Mouse (Mus musculus): ENCODE data around the gene Thbd. TPM values are rescaled to one million over a fixed set of nuclear protein-coding genes. Genes with fewer than 3 reads are reported as not detected.

The Thbd gene
- polyA plus RNA-seq, 1 experiment from 2014 or later: 13.4 TPM

- no peak overlapping the region for H3K4me3 ChIP-seq
- ATAC-seq (ENCODE audit: low FRiP score): peak; percentile 40; the same call in 1 of the 2 replicates
- H3K4me2 ChIP-seq (replicated peaks): 0 out of 2 replicates have a peak overlapping the region, but pooled peaks have one; percentile 6
- no peak overlapping the region for H3K9ac ChIP-seq
- H3K9me3 ChIP-seq (replicated peaks): no peaks in the 10 kb centered on the region
- no peaks in the 10 kb centered on the region for H3K36me3 ChIP-seq
- no peaks in the 10 kb centered on the region for H3K27me3 ChIP-seq
- 0 out of 2 replicates have a peak, but pooled peaks cover 3% of the 10 kb centered on the region for H3K4me1 ChIP-seq
- 77% methylated on average over 4 of the region's 4 CpGs for WGBS
- no peak overlapping the region for H3K27ac ChIP-seq
Measured at GRCm38 (mm10) chr2:148442172-148442571, 34.2 kb upstream of the Thbd start.

- Histone ChIP-seq H3K4me3 (no peak overlapping the region), H3K4me2 (replicated peaks) (no peak overlapping the region), H3K27me3 (no peaks in the 10 kb centered on the region), H3K9ac (no peak overlapping the region), H3K27ac (no peak overlapping the region), H3K4me1 (0 out of 2 replicates have a peak, but pooled peaks cover 3% of the 10 kb centered on the region), H3K9me3 (replicated peaks) (no peaks in the 10 kb centered on the region), H3K36me3 (no peaks in the 10 kb centered on the region)
- ATAC-seq (ENCODE audit: low FRiP score): no peak
- WGBS: 79% methylated on average over 10 of the region's 10 CpGs
Measured at GRCm38 (mm10) chr2:148441421-148441820, 33.4 kb upstream of the Thbd start.

GRCm38 (mm10) chr2:148439691-148440276 lies 31.8 kb upstream of the Thbd start:
- Histone ChIP-seq H3K4me3 (no peak overlapping the region), H3K4me1 (0 out of 2 replicates have a peak, but pooled peaks cover 3% of the 10 kb centered on the region), H3K4me2 (replicated peaks) (no peak overlapping the region), H3K27ac (no peak overlapping the region), H3K9ac (no peak overlapping the region), H3K36me3 (no peaks in the 10 kb centered on the region), H3K9me3 (replicated peaks) (no peaks in the 10 kb centered on the region), H3K27me3 (no peaks in the 10 kb centered on the region)
- no peak for ATAC-seq (ENCODE audit: low FRiP score)
- 64% methylated on average over 3 of the region's 3 CpGs for WGBS

GRCm38 (mm10) chr2:148436285-148436684 lies 28.3 kb upstream of the Thbd start:
- no peak for ATAC-seq (ENCODE audit: low FRiP score)
- no peak overlapping the region for H3K4me2 ChIP-seq (replicated peaks)
- no peaks in the 10 kb centered on the region for H3K36me3 ChIP-seq
- no peaks in the 10 kb centered on the region for H3K4me1 ChIP-seq
- no peaks in the 10 kb centered on the region for H3K9me3 ChIP-seq (replicated peaks)
- no peak overlapping the region for H3K4me3 ChIP-seq
- H3K9ac ChIP-seq: no peak overlapping the region
- no peaks in the 10 kb centered on the region for H3K27me3 ChIP-seq
- no peak overlapping the region for H3K27ac ChIP-seq
- 64% methylated on average over 3 of the region's 3 CpGs for whole genome bisulfite sequencing

- Histone ChIP-seq H3K4me2 (replicated peaks) (no peak overlapping the region), H3K9me3 (replicated peaks) (no peaks in the 10 kb centered on the region), H3K4me1 (no peaks in the 10 kb centered on the region), H3K27me3 (no peaks in the 10 kb centered on the region), H3K4me3 (no peak overlapping the region), H3K36me3 (no peaks in the 10 kb centered on the region), H3K27ac (no peak overlapping the region), H3K9ac (no peak overlapping the region)
- ATAC-seq (ENCODE audit: low FRiP score): no peak
- WGBS: 78% methylated on average over 2 of the region's 2 CpGs
Measured at GRCm38 (mm10) chr2:148432346-148432745, 24.4 kb upstream of the Thbd start.

- WGBS: 80% methylated on average over 4 of the region's 4 CpGs
Measured at GRCm38 (mm10) chr2:148430941-148431340, 23.0 kb upstream of the Thbd start.

GRCm38 (mm10) chr2:148429001-148429505 lies 21.1 kb upstream of the Thbd start:
- H3K36me3 ChIP-seq: no peaks in the 10 kb centered on the region
- no peaks in the 10 kb centered on the region for H3K27me3 ChIP-seq
- H3K27ac ChIP-seq: no peak overlapping the region
- H3K9me3 ChIP-seq (replicated peaks): no peaks in the 10 kb centered on the region
- no peak overlapping the region for H3K4me3 ChIP-seq
- no peak for ATAC-seq (ENCODE audit: low FRiP score)
- no peaks in the 10 kb centered on the region for H3K4me1 ChIP-seq
- no peak overlapping the region for H3K4me2 ChIP-seq (replicated peaks)
- H3K9ac ChIP-seq: no peak overlapping the region

More at GRCm38 (mm10) chr2:148430941-148431340, 23.0 kb upstream of the Thbd start:
- H3K9ac ChIP-seq: no peak overlapping the region
- no peak for ATAC-seq (ENCODE audit: low FRiP score)
- H3K4me3 ChIP-seq: no peak overlapping the region
- no peaks in the 10 kb centered on the region for H3K27me3 ChIP-seq
- no peak overlapping the region for H3K27ac ChIP-seq
- H3K9me3 ChIP-seq (replicated peaks): no peaks in the 10 kb centered on the region
- H3K4me2 ChIP-seq (replicated peaks): no peak overlapping the region
- H3K36me3 ChIP-seq: no peaks in the 10 kb centered on the region
- H3K4me1 ChIP-seq: no peaks in the 10 kb centered on the region

- no peak for ATAC-seq (ENCODE audit: low FRiP score)
Measured at GRCm38 (mm10) chr2:148428523-148428922, 20.5 kb upstream of the Thbd start.

GRCm38 (mm10) chr2:148427553-148427952 lies 19.6 kb upstream of the Thbd start:
- Histone ChIP-seq H3K4me1 (no peaks in the 10 kb centered on the region), H3K27me3 (no peaks in the 10 kb centered on the region), H3K9ac (no peak overlapping the region), H3K4me2 (replicated peaks) (no peak overlapping the region), H3K36me3 (no peaks in the 10 kb centered on the region), H3K9me3 (replicated peaks) (no peaks in the 10 kb centered on the region), H3K4me3 (no peak overlapping the region), H3K27ac (no peak overlapping the region)
- 83% methylated on average over 3 of the region's 3 CpGs for WGBS
- ATAC-seq (ENCODE audit: low FRiP score): no peak

More at GRCm38 (mm10) chr2:148428523-148428922, 20.5 kb upstream of the Thbd start:
- no peak overlapping the region for H3K4me3 ChIP-seq
- no peak overlapping the region for H3K9ac ChIP-seq
- H3K9me3 ChIP-seq (replicated peaks): no peaks in the 10 kb centered on the region
- H3K27me3 ChIP-seq: no peaks in the 10 kb centered on the region
- 87% methylated on average over 3 of the region's 3 CpGs for WGBS
- no peak overlapping the region for H3K4me2 ChIP-seq (replicated peaks)
- H3K36me3 ChIP-seq: no peaks in the 10 kb centered on the region
- no peak overlapping the region for H3K27ac ChIP-seq
- no peaks in the 10 kb centered on the region for H3K4me1 ChIP-seq

- no peaks in the 10 kb centered on the region for H3K4me1 ChIP-seq
- no peak overlapping the region for H3K27ac ChIP-seq
- 82% methylated on average over 5 of the region's 5 CpGs for WGBS
Measured at GRCm38 (mm10) chr2:148425709-148426382, 17.9 kb upstream of the Thbd start.

GRCm38 (mm10) chr2:148421706-148422105 lies 13.7 kb upstream of the Thbd start:
- WGBS: 87% methylated on average over 1 of the region's 1 CpGs
- Histone ChIP-seq H3K9me3 (replicated peaks) (no peaks in the 10 kb centered on the region), H3K9ac (no peak overlapping the region), H3K4me1 (no peaks in the 10 kb centered on the region), H3K36me3 (no peaks in the 10 kb centered on the region), H3K4me2 (replicated peaks) (no peak overlapping the region), H3K27ac (no peak overlapping the region), H3K4me3 (no peak overlapping the region), H3K27me3 (no peaks in the 10 kb centered on the region)
- no peak for ATAC-seq (ENCODE audit: low FRiP score)

More at GRCm38 (mm10) chr2:148425709-148426382, 17.9 kb upstream of the Thbd start:
- no peak overlapping the region for H3K9ac ChIP-seq
- no peaks in the 10 kb centered on the region for H3K9me3 ChIP-seq (replicated peaks)
- H3K36me3 ChIP-seq: no peaks in the 10 kb centered on the region
- no peak overlapping the region for H3K4me3 ChIP-seq
- ATAC-seq (ENCODE audit: low FRiP score): no peak
- no peaks in the 10 kb centered on the region for H3K27me3 ChIP-seq
- H3K4me2 ChIP-seq (replicated peaks): no peak overlapping the region

- no peak overlapping the region for H3K27ac ChIP-seq
- no peaks in the 10 kb centered on the region for H3K9me3 ChIP-seq (replicated peaks)
- H3K9ac ChIP-seq: no peak overlapping the region
- WGBS: 62% methylated on average over 1 of the region's 1 CpGs
- H3K4me3 ChIP-seq: no peak overlapping the region
- H3K4me1 ChIP-seq: no peaks in the 10 kb centered on the region
- H3K4me2 ChIP-seq (replicated peaks): no peak overlapping the region
- ATAC-seq (ENCODE audit: low FRiP score): no peak
- no peaks in the 10 kb centered on the region for H3K36me3 ChIP-seq
- H3K27me3 ChIP-seq: no peaks in the 10 kb centered on the region
Measured at GRCm38 (mm10) chr2:148421112-148421511, 13.1 kb upstream of the Thbd start.

GRCm38 (mm10) chr2:148419776-148420175 lies 11.8 kb upstream of the Thbd start:
- WGBS: 92% methylated on average over 2 of the region's 2 CpGs
- ATAC-seq (ENCODE audit: low FRiP score): no peak

More at GRCm38 (mm10) chr2:148419776-148420175, 11.8 kb upstream of the Thbd start:
- Histone ChIP-seq H3K36me3 (no peaks in the 10 kb centered on the region), H3K9ac (no peak overlapping the region), H3K4me1 (no peaks in the 10 kb centered on the region), H3K27me3 (no peaks in the 10 kb centered on the region), H3K4me2 (replicated peaks) (no peak overlapping the region), H3K9me3 (replicated peaks) (no peaks in the 10 kb centered on the region), H3K4me3 (no peak overlapping the region), H3K27ac (no peak overlapping the region)
